Mouse (Mus musculus) brain, embryonic 14.5 days (tissue): ENCODE measurements around the gene Hist1h1e. TPM values are rescaled to one million over a fixed set of nuclear protein-coding genes. Genes with fewer than 3 reads are reported as not detected.

Source experiments
- DNase-seq: peaks from one replicate; pipeline ENCODE4 v3.0.0-alpha.2; 2011; ENCODE audit warnings: low read depth
- CTCF ChIP-seq: fragments of 200-500 bp; IDR thresholded peaks from 2 replicates; pipeline ENCODE4 v1.5.1; 2012; ENCODE audit warnings: inconsistent platforms, mild to moderate bottlenecking, moderate library complexity, borderline replicate concordance; ENCODE audit not compliant: insufficient read depth, insufficient read length; ENCODE audit errors: extremely low read depth
- POLR2A ChIP-seq: fragments of 200-500 bp; IDR thresholded peaks from 2 replicates; pipeline ENCODE4 v1.6.1; 2012; ENCODE audit warnings: mild to moderate bottlenecking, inconsistent platforms, borderline replicate concordance; ENCODE audit not compliant: poor library complexity, insufficient read depth, insufficient read length, severe bottlenecking; ENCODE audit errors: extremely low read depth
- polyA plus RNA-seq: library from polyadenylated mRNA; depleted of rRNA; stranded (reverse); fragments of >200 nt; gene quantifications from 2 replicates; pipeline ENCODE4 v1.2.3, GENCODE M21; 2012

Gene Hist1h1e
- polyA plus RNA-seq, 1 experiment = 7.8 TPM

DNA sequence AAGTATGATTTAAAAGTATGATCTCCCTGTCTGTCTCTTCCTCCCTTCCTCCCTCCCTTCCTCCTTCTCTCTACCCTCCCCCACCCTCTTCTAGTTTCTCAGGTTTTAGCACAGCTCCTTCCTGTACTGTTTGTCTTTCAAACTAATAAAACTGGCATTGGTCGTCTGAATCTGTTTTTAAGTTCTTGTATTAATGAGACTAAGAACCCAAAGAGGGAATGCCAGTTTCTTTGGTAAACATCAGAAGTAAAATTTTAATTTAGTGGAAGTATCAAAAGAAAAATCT lies 35.5 kb downstream of the Hist1h1e start:
- DNase-seq = peak; percentile 20
- no peak for TF ChIP-seq POLR2A
- TF ChIP-seq CTCF = no peak

GRCm38 (mm10) chr13:23586099-23586939 lies 36.0 kb downstream of the Hist1h1e start:
- TF ChIP-seq CTCF (no peak), POLR2A (no peak)

DNA sequence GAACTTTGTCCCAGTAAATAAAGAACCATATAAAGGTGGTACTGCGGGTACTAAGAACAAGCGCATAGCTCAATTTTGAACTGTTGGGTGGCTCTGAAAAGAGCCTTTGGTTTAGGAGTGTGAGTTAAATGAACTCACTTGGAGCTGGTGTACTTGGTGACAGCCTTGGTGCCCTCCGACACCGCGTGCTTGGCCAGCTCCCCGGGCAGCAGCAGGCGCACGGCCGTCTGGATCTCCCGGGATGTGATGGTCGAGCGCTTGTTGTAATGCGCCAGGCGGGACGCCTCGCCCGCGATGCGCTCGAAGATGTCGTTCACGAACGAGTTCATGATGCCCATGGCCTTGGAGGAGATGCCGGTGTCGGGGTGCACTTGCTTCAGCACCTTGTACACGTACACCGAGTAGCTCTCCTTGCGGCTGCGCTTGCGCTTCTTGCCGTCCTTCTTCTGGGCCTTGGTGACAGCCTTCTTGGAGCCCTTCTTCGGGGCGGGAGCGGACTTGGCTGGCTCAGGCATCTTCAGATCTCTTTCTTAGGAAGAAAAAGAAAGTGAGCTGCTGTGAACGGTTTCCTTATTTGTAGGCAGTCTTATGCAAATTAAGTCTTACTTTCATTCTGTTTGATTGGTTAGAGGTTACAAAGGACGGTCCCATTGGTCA lies 36.8 kb downstream of the Hist1h1e start:
- peak; percentile 51; the same call in 1 of the 2 replicates for TF ChIP-seq POLR2A
- DNase-seq = peak; percentile 98

More at GRCm38 (mm10) chr13:23586099-23586939, 36.0 kb downstream of the Hist1h1e start:
- DNase-seq = peak; percentile 63

- TF ChIP-seq POLR2A (peak; percentile 22; the same call in 1 of the 2 replicates), CTCF (no peak)
- peak; percentile 88 for DNase-seq
These were observed 37.3 kb downstream of the Hist1h1e start for GRCm38 (mm10) chr13:23585029-23585441.

- no peak for TF ChIP-seq CTCF
- DNase-seq = peak; percentile 42
These were observed 38.0 kb downstream of the Hist1h1e start for GRCm38 (mm10) chr13:23584331-23584730.

- peak; percentile 26 for DNase-seq
- TF ChIP-seq POLR2A = no peak
- no peak for TF ChIP-seq CTCF
These were observed 38.8 kb downstream of the Hist1h1e start for GRCm38 (mm10) chr13:23583387-23584068.

- peak; percentile 26 for DNase-seq
- TF ChIP-seq POLR2A (no peak), CTCF (no peak)
These were observed 39.9 kb downstream of the Hist1h1e start for GRCm38 (mm10) chr13:23582219-23583056.

- TF ChIP-seq CTCF (no peak), POLR2A (peak; percentile 86; the same call in 1 of the 2 replicates)
- DNase-seq = peak; percentile 99
These were observed 40.7 kb downstream of the Hist1h1e start, which contains the start of gene Hist1h4d for GRCm38 (mm10) chr13:23581408-23582218. Gene Hist1h4d, plus strand, starts transcription at chr13:23581598.

DNA sequence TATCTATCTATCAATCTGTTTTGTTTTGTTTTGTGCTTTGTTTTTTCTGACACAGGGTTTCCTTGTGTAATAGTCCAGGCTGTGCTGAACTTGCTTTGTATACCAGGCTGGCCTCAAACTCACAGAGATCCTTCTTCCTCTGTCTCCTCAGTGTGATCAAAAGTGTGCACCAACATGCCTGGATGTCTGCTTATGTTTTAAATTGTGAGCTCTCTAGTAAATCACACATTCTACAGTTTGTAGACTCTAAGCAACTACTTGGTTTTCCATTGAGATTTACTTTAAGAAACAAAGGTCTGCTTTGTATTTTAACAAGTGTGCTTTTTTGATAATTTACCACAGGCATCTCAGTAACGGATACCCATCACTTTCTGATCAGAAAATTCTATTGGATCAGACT lies 44.5 kb downstream of the Hist1h1e start:
- TF ChIP-seq CTCF = no peak
- no peak for TF ChIP-seq POLR2A
- no peak for DNase-seq

DNA sequence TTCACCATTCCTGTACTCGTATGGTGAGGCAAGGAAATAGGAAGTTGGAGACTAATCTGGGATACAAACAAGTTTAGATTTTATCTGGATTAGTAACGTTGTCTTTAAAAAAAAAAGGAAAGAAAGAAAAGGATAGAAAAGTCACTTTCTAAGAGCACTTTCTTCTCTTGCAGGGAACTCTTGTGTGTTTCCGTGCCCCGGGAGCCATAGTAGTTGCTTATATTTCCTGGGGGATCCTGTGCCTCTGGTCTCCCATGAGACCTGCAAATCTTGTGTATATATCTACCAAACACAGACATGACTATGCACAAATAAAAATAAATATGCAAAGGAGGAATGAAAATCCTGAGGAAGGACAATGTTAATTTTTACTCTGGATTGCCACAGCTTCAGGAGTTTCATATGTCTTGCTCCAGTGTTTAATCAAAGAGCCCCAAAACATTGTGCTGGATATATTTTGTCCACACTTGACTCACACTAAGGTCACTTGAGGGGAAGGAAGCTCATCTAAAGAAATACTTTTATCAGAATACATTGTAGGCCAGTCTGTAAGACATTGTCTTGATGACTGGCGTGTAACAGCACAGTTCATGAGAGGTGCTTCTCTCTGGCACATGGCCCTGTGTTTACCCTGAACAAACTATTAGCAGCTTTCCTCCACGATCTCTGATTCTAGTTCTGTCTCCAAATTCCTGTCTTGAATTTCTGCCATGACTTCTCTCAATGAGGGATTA lies 45.3 kb downstream of the Hist1h1e start:
- TF ChIP-seq POLR2A (no peak), CTCF (no peak)
- peak; percentile 19 for DNase-seq

GRCm38 (mm10) chr13:23576351-23576881 lies 45.9 kb downstream of the Hist1h1e start:
- DNase-seq = peak; percentile 39
- TF ChIP-seq POLR2A (no peak), CTCF (no peak)

DNA sequence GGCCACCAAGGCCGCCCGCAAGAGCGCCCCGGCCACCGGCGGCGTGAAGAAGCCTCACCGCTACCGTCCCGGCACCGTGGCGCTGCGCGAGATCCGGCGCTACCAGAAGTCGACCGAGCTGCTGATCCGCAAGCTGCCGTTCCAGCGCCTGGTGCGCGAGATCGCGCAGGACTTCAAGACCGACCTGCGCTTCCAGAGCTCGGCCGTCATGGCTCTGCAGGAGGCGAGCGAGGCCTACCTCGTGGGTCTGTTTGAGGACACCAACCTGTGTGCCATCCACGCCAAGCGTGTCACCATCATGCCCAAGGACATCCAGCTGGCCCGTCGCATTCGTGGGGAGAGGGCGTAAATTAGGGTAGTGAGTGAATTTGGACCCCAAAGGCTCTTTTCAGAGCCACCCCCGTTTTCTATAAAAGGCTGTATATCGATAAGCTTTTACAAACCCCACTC lies 46.5 kb downstream of the Hist1h1e start:
- DNase-seq = peak; percentile 32
